Mouse (Mus musculus) thymus, postnatal 0 days (tissue): Measurements from ENCODE around the gene Ssb. TPM values are rescaled to one million over a fixed set of nuclear protein-coding genes. Genes with fewer than 3 reads are reported as not detected.
"Not testable (repeated sequence)": the region's sequence is repeated elsewhere in the genome, so short reads cannot be mapped to it uniquely, and the experiment has no call there.

ENCODE experiments used
- DNase-seq: peaks from one replicate; pipeline ENCODE4 v3.0.0-alpha.2; 2015; ENCODE audit warnings: low spot score
- polyA plus RNA-seq: library from polyadenylated mRNA; unstranded; fragments of >200 nt; fragmentation: Nextera tagmentation; extraction: Ambion mirVana; gene quantifications from 2 replicates; pipeline ENCODE4 v1.2.1, GENCODE M21; 2015

Ssb gene
- polyA plus RNA-seq, 1 experiment from 2014 or later: 317 TPM

DNA sequence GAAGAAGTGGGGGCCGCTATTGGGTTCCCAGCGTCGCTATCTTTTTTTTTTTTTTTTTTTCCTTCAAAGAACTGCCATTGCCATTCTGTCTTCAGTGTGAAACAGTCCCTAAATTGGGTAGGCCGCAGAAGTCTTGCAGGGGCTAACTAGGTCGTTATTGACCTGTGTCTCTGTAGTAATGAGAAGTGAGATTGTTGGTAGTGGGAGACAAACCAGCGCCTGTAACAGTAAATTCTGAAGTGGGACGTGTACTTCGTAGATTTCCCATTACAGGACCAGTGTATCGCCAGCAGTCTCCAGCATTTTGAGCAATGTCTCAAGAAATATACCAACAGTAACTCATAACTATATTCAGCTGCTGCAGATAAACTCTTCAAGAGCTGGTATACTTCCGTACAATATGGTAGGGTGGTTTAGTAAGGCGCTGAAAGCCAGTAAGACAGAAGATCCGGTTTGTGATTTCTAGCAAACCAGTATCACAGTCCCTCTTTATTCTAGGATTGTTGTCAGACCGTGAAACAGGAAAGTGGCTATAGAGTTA lies 825 bp downstream of the Ssb start:
- peak; percentile 41 for DNase-seq

DNA sequence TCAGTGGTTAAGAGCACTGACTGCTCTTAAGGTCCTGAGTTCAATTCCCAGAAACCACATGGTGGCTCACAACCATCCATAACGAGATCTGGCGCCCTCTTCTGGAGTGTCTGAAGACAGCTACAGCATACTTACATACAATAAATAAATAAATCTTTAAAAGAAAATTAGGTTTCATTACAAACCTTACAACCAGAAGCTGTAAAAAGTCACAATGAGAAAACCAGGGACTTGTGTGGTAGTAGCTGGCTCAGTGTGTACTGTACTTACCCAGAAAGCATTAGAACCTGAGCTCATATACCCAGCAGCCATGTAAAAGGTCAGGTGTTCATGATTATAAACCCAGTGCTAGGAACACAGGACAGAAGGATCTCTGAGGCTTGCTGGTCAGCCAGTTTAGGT lies 22.6 kb downstream of the Ssb start:
- DNase-seq: no peak

DNA sequence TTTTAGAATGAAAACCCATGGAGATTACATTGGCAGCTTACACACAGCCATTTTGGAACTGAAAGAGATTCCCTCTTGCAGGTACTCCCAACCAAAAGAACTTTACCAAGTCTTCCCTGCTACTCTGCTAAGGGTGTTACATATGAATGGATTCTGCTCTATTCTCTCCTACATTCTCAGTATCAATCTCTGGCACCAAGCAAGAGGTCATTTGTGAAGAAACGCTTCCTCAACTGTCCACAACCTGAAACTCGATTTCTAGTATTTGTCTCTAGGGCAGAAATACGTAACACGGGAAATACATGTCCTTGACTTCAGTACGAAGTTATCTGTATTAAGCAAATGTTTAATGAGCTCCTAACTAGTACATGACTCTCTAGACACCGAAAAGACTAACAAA lies 23.2 kb downstream of the Ssb start:
- DNase-seq: no peak

DNA sequence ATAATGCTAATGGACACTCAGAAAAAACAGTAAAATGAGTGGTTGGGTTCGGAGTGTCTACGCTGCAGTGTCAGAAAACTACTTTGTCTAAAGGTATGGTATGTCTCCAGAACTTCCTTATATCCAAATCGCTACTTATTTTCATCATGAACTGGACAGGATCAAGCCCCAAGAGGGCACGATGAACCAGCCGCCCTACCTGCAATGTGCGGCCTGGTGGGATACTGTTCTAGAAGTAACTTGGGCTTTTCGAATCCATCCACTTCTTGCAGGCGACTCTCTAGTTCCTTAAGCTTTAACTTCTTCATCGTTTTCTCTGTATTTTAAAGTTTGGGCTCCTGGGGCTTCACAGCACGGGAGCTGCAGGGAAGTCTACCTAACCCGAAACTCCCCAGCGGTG lies 23.7 kb downstream of the Ssb start:
- no peak for DNase-seq

DNA sequence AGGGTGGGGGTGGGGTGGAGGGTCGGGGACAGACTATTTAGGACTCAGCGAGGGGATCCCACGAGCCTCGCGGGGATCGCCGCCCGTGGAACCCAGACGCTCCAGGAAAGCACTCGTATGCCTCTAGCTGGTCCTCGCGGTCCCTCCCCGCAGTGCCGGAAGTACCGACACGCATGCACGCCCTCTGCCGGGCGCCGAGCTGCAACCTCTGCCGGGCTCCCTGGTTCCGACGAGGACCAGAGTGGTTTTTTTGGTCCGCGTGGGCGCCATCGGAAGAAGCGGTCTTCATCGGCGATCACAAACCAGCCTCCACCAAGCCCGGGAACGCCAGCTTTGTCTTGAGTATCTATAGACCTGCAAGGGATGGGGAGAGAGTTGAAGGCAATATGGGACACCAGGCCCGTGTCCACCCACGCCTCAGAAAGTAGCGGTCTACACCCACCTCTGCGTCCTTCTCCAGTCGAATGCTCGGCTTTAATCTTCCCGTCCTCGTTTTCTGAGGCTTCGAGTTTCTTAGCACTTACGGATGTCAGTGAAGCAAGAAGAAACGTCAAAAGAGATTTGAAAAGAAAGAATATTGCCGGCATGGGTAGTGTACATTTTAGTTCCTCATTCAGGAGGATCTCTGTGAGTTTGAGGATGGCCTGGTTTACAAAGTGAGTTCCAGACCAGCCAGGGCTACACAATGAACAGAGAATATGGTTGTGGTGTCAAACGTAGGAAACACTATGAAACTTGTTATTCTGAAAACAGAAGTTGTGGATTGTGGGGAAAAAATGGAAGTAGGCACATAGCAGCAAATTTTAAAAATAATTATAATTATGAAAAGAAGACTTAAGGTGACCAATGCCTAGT lies 24.3 kb downstream of the Ssb start, which contains the start of gene Mettl5:
Mettl5 (minus strand) TSS at position 165 of the 855 bp plus-strand sequence.
- peak; percentile 89 for DNase-seq

GRCm38 (mm10) chr2:69888957-69889356 lies 27.6 kb downstream of the Ssb start:
- no peak for DNase-seq

- no peak for DNase-seq
These were observed 29.5 kb downstream of the Ssb start for GRCm38 (mm10) chr2:69890843-69891242.

DNA sequence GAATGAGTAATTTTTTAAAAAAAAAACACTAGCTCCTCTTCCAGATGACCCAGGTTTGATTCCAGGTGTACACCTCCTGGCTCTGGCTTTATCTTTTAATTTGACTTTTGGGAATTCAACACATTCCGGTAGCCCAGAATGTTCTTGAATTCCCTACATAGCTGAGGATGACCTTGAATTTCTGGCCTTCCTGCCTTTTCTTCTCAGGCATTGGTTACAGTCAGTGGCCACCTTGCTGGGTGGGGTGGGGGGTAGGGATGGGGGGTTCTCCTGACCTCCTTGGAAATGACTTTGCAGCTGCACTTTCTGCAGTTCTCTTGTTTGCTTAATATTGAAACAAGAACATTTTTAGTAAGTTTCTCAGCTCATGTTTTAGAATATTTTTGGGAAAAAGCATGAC lies 31.8 kb downstream of the Ssb start:
- no peak for DNase-seq

GRCm38 (mm10) chr2:69893891-69894290 lies 32.5 kb downstream of the Ssb start:
- DNase-seq: no peak

GRCm38 (mm10) chr2:69895502-69896223 lies 34.3 kb downstream of the Ssb start:
- peak; percentile 22 for DNase-seq

DNA sequence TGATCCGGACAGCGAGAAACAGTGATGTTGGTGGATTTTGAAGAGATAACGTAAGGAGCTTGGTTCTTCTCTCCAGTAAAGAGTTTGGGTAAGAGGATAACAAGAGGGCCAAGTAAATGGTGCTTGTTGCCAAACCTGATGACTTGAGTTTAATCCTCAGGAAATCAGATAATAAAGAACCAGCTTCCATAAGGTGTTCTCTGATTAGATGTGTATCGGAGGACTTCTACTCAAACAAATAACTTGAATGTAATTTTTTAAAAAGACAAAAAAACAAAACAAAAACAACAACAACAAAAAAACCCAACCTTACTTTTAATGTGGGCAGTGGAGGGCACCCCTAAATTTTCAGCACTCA lies 34.8 kb downstream of the Ssb start:
- DNase-seq: no peak

- DNase-seq: peak; percentile 97
These were observed 35.8 kb downstream of the Ssb start, which contains the start of gene Ubr3 for GRCm38 (mm10) chr2:69897039-69897617. TSS of gene Ubr3 (plus strand) at chr2:69897246.

- peak; percentile 41 for DNase-seq
These were observed 36.5 kb downstream of the Ssb start for GRCm38 (mm10) chr2:69897618-69898575.

DNA sequence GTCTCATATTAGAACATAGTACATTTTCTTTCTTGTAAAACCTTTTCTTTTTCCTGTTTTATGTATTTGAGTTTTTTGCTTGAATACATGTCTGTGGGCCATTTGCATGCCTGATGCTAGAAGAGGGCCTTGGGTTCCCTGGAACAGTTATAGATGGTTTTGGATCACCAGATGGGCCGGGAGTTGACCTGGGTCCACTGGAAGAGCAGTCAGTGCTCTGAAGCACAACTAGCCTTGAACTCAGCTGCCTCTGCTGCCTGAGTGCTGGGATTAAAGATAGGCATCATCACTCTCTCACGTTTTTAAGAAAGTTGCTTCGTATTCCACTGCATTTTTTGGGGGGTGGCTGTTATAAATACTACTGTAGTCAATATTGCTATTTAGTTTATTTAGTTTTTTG lies 42.2 kb downstream of the Ssb start:
- DNase-seq: no peak

GRCm38 (mm10) chr2:69907394-69907793 lies 46.0 kb downstream of the Ssb start:
- not testable (repeated sequence) for DNase-seq

DNA sequence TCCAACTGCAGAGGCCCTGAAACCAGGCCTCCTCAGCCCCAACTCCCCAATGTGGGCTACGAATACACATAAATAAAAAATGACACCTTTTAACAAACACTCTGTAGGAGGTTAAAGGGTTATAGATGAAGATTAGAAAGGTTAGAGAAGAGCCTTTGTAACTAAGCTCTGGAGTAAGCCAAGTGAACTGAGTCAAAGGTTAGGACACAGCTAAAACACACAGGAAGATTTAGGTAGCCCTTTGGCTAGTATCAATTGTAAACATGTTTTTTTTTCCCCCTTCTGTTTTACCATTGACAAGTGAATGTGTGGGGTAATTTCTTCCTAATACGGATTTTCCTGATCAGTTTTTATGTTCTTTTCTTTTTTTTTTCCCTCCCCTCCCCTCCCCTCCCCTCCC lies 51.4 kb downstream of the Ssb start:
- DNase-seq: no peak

DNA sequence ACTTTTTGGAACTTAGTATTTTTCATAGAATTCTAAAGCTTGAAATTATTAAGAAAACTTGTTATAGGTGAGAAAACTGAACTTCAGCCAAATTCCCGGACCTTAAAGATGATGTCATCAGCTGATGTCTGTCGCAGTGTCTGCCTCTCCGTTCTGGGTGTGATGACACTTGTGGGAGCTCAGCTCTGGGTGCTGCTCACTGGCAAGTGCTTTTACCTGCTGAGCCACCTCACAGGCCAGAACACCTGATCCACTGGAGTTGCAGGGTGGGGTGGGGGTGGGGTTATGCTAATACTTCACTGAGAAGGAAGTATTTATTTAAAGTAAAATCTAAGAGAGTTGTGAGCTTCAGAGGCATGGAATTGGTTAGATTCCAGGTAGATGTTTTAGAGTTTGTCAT lies 55.9 kb downstream of the Ssb start:
- no peak for DNase-seq
